Mouse (Mus musculus) stomach, postnatal 0 days (tissue): ENCODE results near the gene Arid5b. TPM values are rescaled to one million over a fixed set of nuclear protein-coding genes. Genes with fewer than 3 reads are reported as not detected.

Experiments
- ATAC-seq: fragments of 200-750 bp; cut with Nextera tagmentation; 2 replicates; pipeline ENCODE4 v1.8.0; 2017; ENCODE audit not compliant: low FRiP score, low TSS enrichment
- DNase-seq: peaks from one replicate; pipeline ENCODE4 v3.0.0-alpha.2; 2016; ENCODE audit warnings: low spot score
- H3K27ac ChIP-seq: fragments of 300-500 bp; sonication (generic); replicated peaks from 2 replicates; pipeline ENCODE4 v1.5.1; 2014; ENCODE audit warnings: mild to moderate bottlenecking, control low read depth
- H3K27me3 ChIP-seq: fragments of 300-500 bp; sonication (generic); 2 replicates; pipeline ENCODE4 v1.6.1; 2014; ENCODE audit warnings: low read length; ENCODE audit not compliant: control insufficient read depth, insufficient read depth
- H3K36me3 ChIP-seq: fragments of 300-500 bp; sonication (generic); 2 replicates; pipeline ENCODE4 v1.6.1; 2014; ENCODE audit warnings: low read length, mixed read lengths; ENCODE audit not compliant: control insufficient read depth, insufficient read depth
- H3K4me1 ChIP-seq: fragments of 300-500 bp; sonication (generic); replicated peaks from 2 replicates; pipeline ENCODE4 v1.6.1; 2014; ENCODE audit warnings: antibody characterized with exemption; ENCODE audit not compliant: control insufficient read depth, insufficient read depth
- H3K4me2 ChIP-seq: fragments of 300-500 bp; sonication (generic); replicated peaks from 2 replicates; pipeline ENCODE4 v1.6.1; 2014; ENCODE audit warnings: low read depth, mild to moderate bottlenecking, control low read depth, moderate library complexity
- H3K4me3 ChIP-seq: fragments of 300-500 bp; sonication (generic); 2 replicates; pipeline ENCODE4 v1.5.1; 2014; ENCODE audit warnings: low read depth, low read length, control low read depth
- H3K9ac ChIP-seq: fragments of 300-500 bp; sonication (generic); 2 replicates; pipeline ENCODE4 v1.6.1; 2014; ENCODE audit warnings: mild to moderate bottlenecking, low read length, control low read depth, mixed read lengths
- H3K9me3 ChIP-seq: fragments of 300-500 bp; sonication (generic); 2 replicates; pipeline ENCODE4 v1.6.1; 2016; ENCODE audit warnings: low read length; ENCODE audit not compliant: control insufficient read depth
- CTCF ChIP-seq: IDR thresholded peaks from 2 replicates; pipeline ENCODE4 v1.5.1; 2016; ENCODE audit warnings: antibody characterized with exemption, low read depth, mild to moderate bottlenecking, moderate library complexity
- EP300 ChIP-seq: optimal IDR thresholded peaks from 2 replicates; pipeline ENCODE3; 2016; ENCODE audit warnings: antibody characterized with exemption
- WGBS: fragments of 180-500 bp; shearing (Covaris S2); extraction: QIAGEN DNeasy Blood & Tissue Kit; methylation state at CpG from one replicate; pipeline ENCODE4 v1.1.7; 2014; 5-methylcytosine and 5-hydroxymethylcytosine counted together
- polyA plus RNA-seq: library from polyadenylated mRNA; unstranded; fragments of >200 nt; fragmentation: Nextera tagmentation; extraction: Ambion mirVana; gene quantifications from 2 replicates; pipeline ENCODE4 v1.2.1, GENCODE M21; 2015

Gene Arid5b
- polyA plus RNA-seq, 1 experiment from 2014 or later, result 18.3 TPM

DNA sequence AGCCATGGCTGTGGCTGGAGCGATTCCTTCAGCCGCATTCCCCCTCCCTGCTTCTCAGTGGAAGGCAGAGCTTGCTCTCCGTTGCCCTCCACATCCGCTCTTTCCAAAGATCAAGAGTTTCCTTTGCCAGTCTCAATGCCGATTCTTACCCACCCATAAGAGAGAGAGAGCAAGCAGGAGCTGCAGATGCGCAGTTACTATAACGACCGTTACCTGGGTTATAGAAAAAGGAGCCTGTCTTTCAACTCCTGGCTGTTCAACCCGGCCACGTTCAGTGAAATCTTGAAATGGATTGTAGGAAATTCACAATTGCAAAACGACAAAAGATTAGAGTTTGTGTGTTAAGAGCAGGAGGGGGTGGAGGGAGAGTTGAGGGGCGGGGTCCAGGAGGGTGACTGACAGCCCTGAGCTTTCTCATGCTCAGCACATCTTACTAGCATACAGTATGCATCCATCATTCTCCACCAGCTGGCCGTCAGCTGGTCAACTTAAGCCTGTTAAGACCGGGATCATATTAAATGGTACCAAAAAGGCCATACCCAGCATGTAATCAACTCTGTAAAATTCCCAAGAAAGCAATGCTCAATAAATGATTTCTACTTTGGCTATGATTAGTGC lies 227.1 kb downstream of the Arid5b start:
- H3K4me2 ChIP-seq, result no peak overlapping the region
- TF ChIP-seq CTCF, result no peak
- no peak for TF ChIP-seq EP300
- H3K27me3 ChIP-seq, result no peaks in the 10 kb centered on the region
- DNase-seq (no peak), ATAC-seq (no peak)
- no peak overlapping the region for H3K27ac ChIP-seq
- no peak overlapping the region for H3K4me3 ChIP-seq
- H3K9me3 ChIP-seq, result no peaks in the 10 kb centered on the region
- H3K4me1 ChIP-seq, result no peaks in the 10 kb centered on the region
- H3K36me3 ChIP-seq, result no peaks in the 10 kb centered on the region
- H3K9ac ChIP-seq, result no peak overlapping the region
- WGBS, result 86% methylated on average over 14 of the region's 14 CpGs

DNA sequence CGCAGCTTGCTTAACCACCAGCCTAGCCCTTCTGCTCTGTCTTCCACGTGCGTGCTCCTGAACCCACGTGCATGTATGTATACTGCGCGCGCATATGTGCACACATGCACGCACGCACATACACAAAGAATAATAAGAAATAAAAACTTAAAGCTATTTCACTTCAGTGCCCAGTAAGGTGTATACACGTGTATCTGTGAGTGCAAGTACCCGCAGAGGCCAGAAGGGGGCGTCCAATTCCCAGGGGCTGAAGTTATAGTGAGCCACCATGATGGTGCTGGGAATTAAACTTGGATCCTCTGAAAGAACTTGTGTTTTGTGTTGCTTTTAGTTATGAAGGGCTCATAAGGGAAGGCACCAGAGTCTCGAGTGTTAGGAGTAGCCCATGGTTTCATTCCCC lies 227.7 kb downstream of the Arid5b start:
- Histone ChIP-seq H3K4me1 (no peaks in the 10 kb centered on the region), H3K4me2 (no peak overlapping the region), H3K4me3 (no peak overlapping the region), H3K36me3 (no peaks in the 10 kb centered on the region), H3K27ac (no peak overlapping the region), H3K9ac (no peak overlapping the region), H3K27me3 (no peaks in the 10 kb centered on the region), H3K9me3 (no peaks in the 10 kb centered on the region)
- 89% methylated on average over 13 of the region's 13 CpGs for WGBS
- ATAC-seq (no peak), DNase-seq (no peak)
- TF ChIP-seq EP300 (no peak), CTCF (peak; percentile 17)

DNA sequence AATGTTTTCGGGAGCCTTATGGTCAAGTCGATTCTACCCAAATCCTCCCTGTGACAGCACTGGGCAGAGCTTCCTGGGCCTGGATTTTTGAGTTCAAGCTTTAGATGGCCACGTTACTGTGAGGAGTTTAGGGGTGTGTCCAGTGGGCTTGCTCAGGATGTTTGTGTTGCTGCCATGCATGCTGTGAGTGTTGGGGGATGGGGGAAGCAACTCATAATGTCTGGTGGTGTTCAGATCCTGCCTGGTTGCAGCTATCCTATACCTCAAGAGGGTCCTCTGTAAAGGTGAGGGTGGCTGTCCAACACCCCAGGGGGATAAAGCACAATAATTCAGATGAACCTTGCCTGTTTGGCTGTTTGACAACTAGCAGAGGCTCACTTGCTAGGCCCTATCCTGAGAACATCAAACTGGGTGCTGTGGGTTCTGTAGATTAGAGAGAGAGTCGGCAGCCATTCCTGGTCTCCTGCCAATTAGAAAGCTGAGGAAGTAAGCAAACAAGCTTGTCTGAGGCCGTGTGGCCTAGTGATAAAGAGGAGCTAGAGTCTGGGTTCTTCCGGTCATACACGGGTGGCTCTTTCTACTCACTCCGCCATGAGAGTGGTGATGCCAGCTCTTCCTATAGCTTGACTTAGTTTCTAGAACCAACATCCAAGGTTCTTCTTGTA lies 229.8 kb downstream of the Arid5b start:
- no peak overlapping the region for H3K4me2 ChIP-seq
- H3K4me3 ChIP-seq, result no peak overlapping the region
- no peak for ATAC-seq
- no peaks in the 10 kb centered on the region for H3K27me3 ChIP-seq
- no peaks in the 10 kb centered on the region for H3K36me3 ChIP-seq
- WGBS, result 71% methylated on average over 8 of the region's 8 CpGs
- no peak for TF ChIP-seq CTCF
- TF ChIP-seq EP300, result no peak
- H3K9me3 ChIP-seq, result no peaks in the 10 kb centered on the region
- no peak overlapping the region for H3K9ac ChIP-seq
- H3K27ac ChIP-seq, result no peak overlapping the region
- H3K4me1 ChIP-seq, result no peaks in the 10 kb centered on the region
- DNase-seq, result no peak

DNA sequence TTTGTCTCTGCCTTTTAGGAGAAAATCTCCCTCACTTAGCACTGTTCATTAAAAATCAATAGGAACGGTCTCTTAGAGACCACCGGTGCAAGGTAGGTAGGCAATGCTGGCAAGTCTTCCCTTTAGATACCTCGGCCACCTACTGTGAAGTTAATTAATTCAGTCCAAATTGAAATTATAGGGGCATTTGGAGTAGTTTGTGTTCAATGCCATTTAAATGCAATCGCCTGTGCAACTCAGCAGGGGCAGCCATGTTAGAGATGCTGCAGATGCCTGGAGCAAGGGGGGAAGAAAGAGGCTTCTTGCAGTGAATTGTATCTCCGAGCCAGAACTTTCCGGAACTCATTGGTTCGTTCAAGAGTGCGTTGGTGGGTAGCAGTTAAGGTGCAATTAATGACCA lies 233.7 kb downstream of the Arid5b start:
- no peak overlapping the region for H3K4me3 ChIP-seq
- no peaks in the 10 kb centered on the region for H3K4me1 ChIP-seq
- TF ChIP-seq EP300, result no peak
- TF ChIP-seq CTCF, result no peak
- 93% methylated on average over 8 of the region's 8 CpGs for WGBS
- no peaks in the 10 kb centered on the region for H3K9me3 ChIP-seq
- ATAC-seq, result no peak
- H3K27me3 ChIP-seq, result no peaks in the 10 kb centered on the region
- H3K27ac ChIP-seq, result no peak overlapping the region
- H3K4me2 ChIP-seq, result no peak overlapping the region
- no peak for DNase-seq
- H3K9ac ChIP-seq, result no peak overlapping the region
- no peaks in the 10 kb centered on the region for H3K36me3 ChIP-seq

DNA sequence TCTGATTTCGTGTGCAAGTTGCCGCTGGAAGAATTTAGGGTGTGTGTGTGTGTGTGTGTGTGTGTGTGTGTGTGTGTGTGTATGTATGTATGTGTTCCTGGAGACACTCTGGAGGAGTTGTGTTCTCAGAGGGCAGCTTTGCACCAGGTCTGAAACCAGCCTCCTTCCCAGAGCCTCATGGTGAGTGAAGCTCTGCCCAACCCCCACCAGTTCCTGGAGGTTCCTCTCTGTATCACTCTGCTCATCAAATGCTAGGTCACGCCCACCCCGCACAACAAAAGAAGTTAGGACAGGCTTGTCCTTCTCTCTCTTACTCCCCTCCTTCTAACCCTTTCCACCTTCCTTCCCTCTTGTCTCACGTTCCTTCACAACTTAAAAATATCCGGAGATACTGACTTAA lies 234.6 kb downstream of the Arid5b start:
- Histone ChIP-seq H3K9ac (no peak overlapping the region), H3K27me3 (no peaks in the 10 kb centered on the region), H3K4me3 (no peak overlapping the region), H3K36me3 (no peaks in the 10 kb centered on the region), H3K9me3 (no peaks in the 10 kb centered on the region), H3K27ac (no peak overlapping the region), H3K4me2 (no peak overlapping the region), H3K4me1 (no peaks in the 10 kb centered on the region)
- no peak for TF ChIP-seq EP300
- ATAC-seq, result no peak
- 55% methylated on average over 6 of the region's 6 CpGs for WGBS
- DNase-seq, result no peak
